ENCODE assay signal across 19 mouse cellular contexts in genomic region chr16:56501101-56501500, GRCm38 (mm10). TPM values are rescaled to one million over a fixed set of nuclear protein-coding genes. Genes with fewer than 3 reads are reported as not detected.
DNase-seq lines count a peak whose midpoint lies in the region; ATAC-seq and TF ChIP-seq lines count a peak whose summit lies in the region.
"Had no signal": no experiment of that assay in that cellular context is flagged by ENCODE, and none has a peak within 500 bp of the region (broad histone marks: within the 10 kb centered on the region; RNA-seq: fewer than 3 reads in every experiment).

No protein-coding gene starts in this region.

- no peak for DNase-seq in kidney, adult 11 months
- no peak for DNase-seq in lung, postnatal 36 days
- peak; percentile 47 for DNase-seq in Patski (ENCODE audit: low read depth, low spot score)
- DNase-seq in retina, postnatal 1 day = peak; percentile 10
- no peak for DNase-seq in stomach, postnatal 0 days (ENCODE audit: low spot score)
- DNase-seq: cerebellum, adult 11 months; embryo, embryonic 11 days; right cerebral cortex, postnatal 14 days; spleen, adult 18-20 months had no signal

- H3K36me3 ChIP-seq in kidney, embryonic 15.5 days = no peaks in the 10 kb centered on the region
- H3K36me3 ChIP-seq in lung, embryonic 16.5 days (ENCODE audit: control insufficient read depth, insufficient read depth, low read length) = no peaks in the 10 kb centered on the region
- H3K36me3 ChIP-seq in stomach, postnatal 0 days (ENCODE audit: control insufficient read depth, insufficient read depth, low read length) = no peaks in the 10 kb centered on the region
- H3K36me3 ChIP-seq: forebrain, embryonic 12.5 days; hindbrain, embryonic 12.5 days; limb, embryonic 13.5 days; neural tube, embryonic 13.5 days had no signal

- H3K9ac ChIP-seq in kidney, embryonic 15.5 days = no peak overlapping the region
- no peak overlapping the region for H3K9ac ChIP-seq in lung, embryonic 16.5 days (ENCODE audit: low read length)
- H3K9ac ChIP-seq in stomach, postnatal 0 days (ENCODE audit: low read length) = no peak overlapping the region
- H3K9ac ChIP-seq: forebrain, embryonic 12.5 days; hindbrain, embryonic 12.5 days; limb, embryonic 13.5 days; liver, embryonic 14.5 days; neural tube, embryonic 13.5 days had no signal

- no peak for TF ChIP-seq CTCF in Patski (IDR thresholded peaks at IDR 0.05)
- no peak for TF ChIP-seq CTCF in stomach, postnatal 0 days (IDR thresholded peaks at IDR 0.05; ENCODE audit: low read depth)

- no peak overlapping the region for H3K4me2 ChIP-seq in kidney, embryonic 15.5 days
- H3K4me2 ChIP-seq in lung, embryonic 16.5 days (ENCODE audit: low read depth, low read length) = no peak overlapping the region
- no peak overlapping the region for H3K4me2 ChIP-seq in stomach, postnatal 0 days (replicated peaks; ENCODE audit: low read depth)
- H3K4me2 ChIP-seq: forebrain, embryonic 12.5 days; heart, embryonic 11.5 days; hindbrain, embryonic 12.5 days; limb, embryonic 13.5 days; midbrain, embryonic 11.5 days; neural tube, embryonic 13.5 days had no signal

- in situ Hi-C loops in Patski (cut with MboI; ENCODE audit: low pct_unique_long_range_greater_than_20kb) = loop anchor here (10.0 kb wide), 1 partner anchor 174 kb away; no protein-coding TSS in a partner anchor

- H3K27ac ChIP-seq in kidney, embryonic 15.5 days = no peak overlapping the region
- no peak overlapping the region for H3K27ac ChIP-seq in lung, embryonic 16.5 days (ENCODE audit: low read length)
- H3K27ac ChIP-seq in stomach, postnatal 0 days (replicated peaks) = no peak overlapping the region
- H3K27ac ChIP-seq: forebrain, embryonic 12.5 days; hindbrain, embryonic 12.5 days; limb, embryonic 13.5 days; liver, embryonic 14.5 days; neural tube, embryonic 13.5 days had no signal

- H3K4me1 ChIP-seq in kidney, embryonic 15.5 days = 0 out of 2 replicates have a peak, but pooled peaks cover 6% of the 10 kb centered on the region
- peaks cover 11% of the 10 kb centered on the region for H3K4me1 ChIP-seq in lung, embryonic 16.5 days (replicated peaks; ENCODE audit: control insufficient read depth, insufficient read depth, low read length)
- no peaks in the 10 kb centered on the region for H3K4me1 ChIP-seq in stomach, postnatal 0 days (replicated peaks; ENCODE audit: control insufficient read depth, insufficient read depth)
- H3K4me1 ChIP-seq: forebrain, embryonic 12.5 days; hindbrain, embryonic 12.5 days; limb, embryonic 13.5 days; neural tube, embryonic 13.5 days had no signal

- H3K27me3 ChIP-seq in kidney, embryonic 15.5 days = no peaks in the 10 kb centered on the region
- no peaks in the 10 kb centered on the region for H3K27me3 ChIP-seq in lung, embryonic 16.5 days (ENCODE audit: control insufficient read depth, insufficient read depth, low read depth, low read length)
- no peaks in the 10 kb centered on the region for H3K27me3 ChIP-seq in Patski
- no peaks in the 10 kb centered on the region for H3K27me3 ChIP-seq in stomach, postnatal 0 days (ENCODE audit: control insufficient read depth, insufficient read depth, low read length)
- H3K27me3 ChIP-seq: forebrain, embryonic 12.5 days; hindbrain, embryonic 12.5 days; limb, embryonic 13.5 days; neural tube, embryonic 13.5 days had no signal

- no peaks in the 10 kb centered on the region for H3K9me3 ChIP-seq in kidney, embryonic 15.5 days (replicated peaks)
- H3K9me3 ChIP-seq in lung, embryonic 16.5 days (ENCODE audit: control insufficient read depth, low read length) = no peaks in the 10 kb centered on the region
- H3K9me3 ChIP-seq in stomach, postnatal 0 days (ENCODE audit: control insufficient read depth, low read length) = no peaks in the 10 kb centered on the region
- H3K9me3 ChIP-seq: forebrain, embryonic 12.5 days; hindbrain, embryonic 12.5 days; limb, embryonic 13.5 days; neural tube, embryonic 13.5 days had no signal

- CTCF ChIA-PET in Patski (lab: Charles Lee) = interaction anchor here (1.0 to 1.1 kb wide), 2 partner anchors 10 to 75 kb away, joined by 4 read pairs; no protein-coding TSS in a partner anchor

- TF ChIP-seq EP300 in stomach, postnatal 0 days (optimal IDR thresholded peaks at IDR 0.05) = no peak

- no peak overlapping the region for H3K4me3 ChIP-seq in kidney, embryonic 15.5 days (replicated peaks)
- no peak overlapping the region for H3K4me3 ChIP-seq in lung, embryonic 16.5 days (ENCODE audit: low read length)
- H3K4me3 ChIP-seq in stomach, postnatal 0 days (ENCODE audit: low read depth, low read length) = no peak overlapping the region
- H3K4me3 ChIP-seq: forebrain, embryonic 12.5 days; gastrocnemius, adult 2 months; hindbrain, embryonic 12.5 days; limb, embryonic 13.5 days; neural tube, embryonic 13.5 days had no signal

- WGBS in kidney, embryonic 15.5 days = 65% methylated on average over 6 of the region's 6 CpGs
- 48% methylated on average over 6 of the region's 6 CpGs for WGBS in lung, embryonic 16.5 days
- 40% methylated on average over 6 of the region's 6 CpGs for WGBS in stomach, postnatal 0 days

- 0 out of 2 replicates have a peak, but pooled peaks have one; percentile 64 for ATAC-seq in kidney, embryonic 15.5 days (replicated peaks; ENCODE audit: low FRiP score)
- peak; percentile 46; the same call in 1 of the 2 replicates for ATAC-seq in lung, embryonic 16.5 days (ENCODE audit: low read depth)
- ATAC-seq in Patski = peak; percentile 76
- ATAC-seq in stomach, postnatal 0 days (ENCODE audit: low FRiP score, low TSS enrichment) = no peak; the same call in 1 of the 2 replicates

- POLR2A ChIA-PET in Patski (lab: Charles Lee) = no interaction called here

RNA-seq across cellular contexts. Expression of gene Abi3bp, which starts 23.4 kb away (rescaled TPM):
- 4.6 and 5.1 TPM in 2 replicates for polyA plus RNA-seq in kidney, embryonic 15.5 days (2015; fragmentation: Nextera tagmentation; extraction: Ambion mirVana)
- 18.9 and 21.3 TPM in 2 replicates for polyA plus RNA-seq in lung, embryonic 16.5 days (2015; fragmentation: Nextera tagmentation; extraction: Ambion mirVana)
- polyA plus RNA-seq in Patski (2021) = 21.2 TPM
- 24.7 and 28.6 TPM in 2 replicates for polyA plus RNA-seq in stomach, postnatal 0 days (2015; fragmentation: Nextera tagmentation; extraction: Ambion mirVana)

Comparison
In these comparisons a context has a peak if more than half of its experiments do, and no peak if none do; other contexts are left out.
1. DNase-seq: peak in Patski (single experiment) and retina, postnatal 1 day (single experiment); none in kidney, adult 11 months (single experiment), lung, postnatal 36 days (single experiment) and stomach, postnatal 0 days (single experiment).